Comparison of ENCODE assay signal across 8 mouse cellular contexts in genomic region chr10:81349146-81349545, GRCm38 (mm10). TPM values are rescaled to one million over a fixed set of nuclear protein-coding genes. Genes with fewer than 3 reads are reported as not detected.
DNase-seq lines count a peak whose midpoint lies in the region; ATAC-seq and TF ChIP-seq lines count a peak whose summit lies in the region.

No protein-coding gene starts in this region.

- ATAC-seq in hindbrain, embryonic 14.5 days (ENCODE audit: low FRiP score) = no peak
- peak; percentile 53 for ATAC-seq in liver, embryonic 11.5 days (replicated peaks; ENCODE audit: low FRiP score)
- no peak for ATAC-seq in neural tube, embryonic 13.5 days (ENCODE audit: low read depth)

- DNase-seq in lung, adult 18-20 months = peak; percentile 70 to 75
- no peak for DNase-seq in lung, postnatal 14 days
- no peak for DNase-seq in hindbrain, embryonic 14.5 days (ENCODE audit: low spot score)
- DNase-seq in liver, embryonic 11.5 days (ENCODE audit: low spot score) = no peak
- DNase-seq in ovary, adult 18-20 months (ENCODE audit: low spot score) = no peak
- no peak for DNase-seq in right cerebral cortex, postnatal 36 days (ENCODE audit: low spot score in 2 of 2)

- no peak for TF ChIP-seq POLR2A in cortical plate, adult 2 months (IDR thresholded peaks at IDR 0.05; ENCODE audit: extremely low read depth, insufficient read depth, low read length)

- H3K4me3 ChIP-seq in cortical plate, adult 2 months (ENCODE audit: insufficient read depth, low read length) = peak overlapping the region; percentile 48; the same call in 1 of the 2 replicates
- peak overlapping the region; percentile 61 for H3K4me3 ChIP-seq in hindbrain, embryonic 14.5 days (replicated peaks; ENCODE audit: low read length)
- peak overlapping the region; percentile 86 for H3K4me3 ChIP-seq in liver, embryonic 11.5 days (ENCODE audit: low read depth, low read length)
- H3K4me3 ChIP-seq in neural tube, embryonic 13.5 days = peak overlapping the region; percentile 66

- H3K4me2 ChIP-seq in hindbrain, embryonic 14.5 days (replicated peaks) = peak overlapping the region; percentile 89
- H3K4me2 ChIP-seq in liver, embryonic 11.5 days = peak overlapping the region; percentile 96
- H3K4me2 ChIP-seq in neural tube, embryonic 13.5 days = peak overlapping the region; percentile 85

- no peaks in the 10 kb centered on the region for H3K36me3 ChIP-seq in hindbrain, embryonic 14.5 days (replicated peaks; ENCODE audit: control insufficient read depth, insufficient read depth)
- peaks cover 4% of the 10 kb centered on the region; the same call in 1 of the 2 replicates for H3K36me3 ChIP-seq in liver, embryonic 11.5 days (ENCODE audit: control insufficient read depth, insufficient read depth, low read length)
- H3K36me3 ChIP-seq in neural tube, embryonic 13.5 days = no peaks in the 10 kb centered on the region

- H3K9me3 ChIP-seq in hindbrain, embryonic 14.5 days (ENCODE audit: control insufficient read depth, low read length) = no peaks in the 10 kb centered on the region
- no peaks in the 10 kb centered on the region for H3K9me3 ChIP-seq in liver, embryonic 11.5 days (ENCODE audit: control insufficient read depth, low read length)
- H3K9me3 ChIP-seq in neural tube, embryonic 13.5 days = no peaks in the 10 kb centered on the region

- no peak overlapping the region for H3K9ac ChIP-seq in hindbrain, embryonic 14.5 days
- peak overlapping the region; percentile 84 for H3K9ac ChIP-seq in liver, embryonic 11.5 days (ENCODE audit: low read depth, low read length)
- H3K9ac ChIP-seq in neural tube, embryonic 13.5 days = peak overlapping the region; percentile 80

- peaks cover 23% of the 10 kb centered on the region for H3K27me3 ChIP-seq in hindbrain, embryonic 14.5 days (ENCODE audit: control insufficient read depth, insufficient read depth, low read length)
- H3K27me3 ChIP-seq in liver, embryonic 11.5 days (replicated peaks; ENCODE audit: control insufficient read depth, insufficient read depth, low read length) = peaks cover 2% of the 10 kb centered on the region; the same call in 1 of the 2 replicates
- H3K27me3 ChIP-seq in neural tube, embryonic 13.5 days = peaks cover 31% of the 10 kb centered on the region

- no peak overlapping the region for H3K27ac ChIP-seq in cortical plate, adult 2 months (ENCODE audit: insufficient read depth, low read length)
- H3K27ac ChIP-seq in hindbrain, embryonic 14.5 days = no peak overlapping the region
- peak overlapping the region; percentile 87 for H3K27ac ChIP-seq in liver, embryonic 11.5 days (ENCODE audit: low read depth, low read length)
- H3K27ac ChIP-seq in neural tube, embryonic 13.5 days (replicated peaks) = no peak overlapping the region

- no peaks in the 10 kb centered on the region for H3K4me1 ChIP-seq in cortical plate, adult 2 months (ENCODE audit: control insufficient read depth, insufficient read depth, low read length)
- H3K4me1 ChIP-seq in hindbrain, embryonic 14.5 days (replicated peaks; ENCODE audit: control insufficient read depth, insufficient read depth, low read length) = peaks cover 10% of the 10 kb centered on the region; the same call in 1 of the 2 replicates
- peaks cover 56% of the 10 kb centered on the region for H3K4me1 ChIP-seq in liver, embryonic 11.5 days (replicated peaks; ENCODE audit: control insufficient read depth, insufficient read depth, low read length)
- peaks cover 30% of the 10 kb centered on the region for H3K4me1 ChIP-seq in neural tube, embryonic 13.5 days (replicated peaks)

- TF ChIP-seq CTCF in cortical plate, adult 2 months (IDR thresholded peaks at IDR 0.05; ENCODE audit: extremely low read depth, insufficient read depth, low read length) = no peak

- 10% methylated on average over 12 of the region's 12 CpGs for WGBS in hindbrain, embryonic 14.5 days
- WGBS in liver, embryonic 11.5 days = 4% methylated on average over 12 of the region's 12 CpGs
- WGBS in neural tube, embryonic 13.5 days = 4% methylated on average over 12 of the region's 12 CpGs

RNA-seq across cellular contexts. Expression of gene Hmg20b, which starts 1.1 kb away (rescaled TPM):
- polyA plus RNA-seq in cortical plate, adult 2 months (2012; rRNA removed) = 34.4 and 36.3 TPM in 2 replicates
- 29.0 and 34.0 TPM in 2 replicates for polyA plus RNA-seq in hindbrain, embryonic 14.5 days (2014; fragmentation: Nextera tagmentation; extraction: Ambion mirVana)
- polyA plus RNA-seq in liver, embryonic 11.5 days (2014; fragmentation: Nextera tagmentation; extraction: Ambion mirVana) = 68.6 and 69.2 TPM in 2 replicates
- 46.5 and 51.5 TPM in 2 replicates for polyA plus RNA-seq in neural tube, embryonic 13.5 days (2015; fragmentation: Nextera tagmentation; extraction: Ambion mirVana)

RNA-seq across cellular contexts. Expression of gene Gipc3, which starts 6.1 kb away (rescaled TPM):
- 1.2 and 1.4 TPM in 2 replicates for polyA plus RNA-seq in cortical plate, adult 2 months (2012; rRNA removed)
- polyA plus RNA-seq in hindbrain, embryonic 14.5 days (2014; fragmentation: Nextera tagmentation; extraction: Ambion mirVana) = not detected in 2 replicates
- polyA plus RNA-seq in liver, embryonic 11.5 days (2014; fragmentation: Nextera tagmentation; extraction: Ambion mirVana) = not detected in 2 replicates
- polyA plus RNA-seq in neural tube, embryonic 13.5 days (2015; fragmentation: Nextera tagmentation; extraction: Ambion mirVana) = not detected in 2 replicates

RNA-seq across cellular contexts. Expression of gene Mfsd12, which starts 8.1 kb away (rescaled TPM):
- polyA plus RNA-seq in cortical plate, adult 2 months (2012; rRNA removed) = 30.1 and 30.8 TPM in 2 replicates
- 7.8 and 10.0 TPM in 2 replicates for polyA plus RNA-seq in hindbrain, embryonic 14.5 days (2014; fragmentation: Nextera tagmentation; extraction: Ambion mirVana)
- 11.2 TPM in 2 replicates for polyA plus RNA-seq in liver, embryonic 11.5 days (2014; fragmentation: Nextera tagmentation; extraction: Ambion mirVana)
- polyA plus RNA-seq in neural tube, embryonic 13.5 days (2015; fragmentation: Nextera tagmentation; extraction: Ambion mirVana) = 16.5 and 17.8 TPM in 2 replicates

RNA-seq across cellular contexts. Expression of gene 4930404N11Rik, which starts 16.5 kb away (rescaled TPM):
- 0.45 and 0.52 TPM in 2 replicates for polyA plus RNA-seq in cortical plate, adult 2 months (2012; rRNA removed)
- 0.30 and 0.59 TPM in 2 replicates for polyA plus RNA-seq in hindbrain, embryonic 14.5 days (2014; fragmentation: Nextera tagmentation; extraction: Ambion mirVana)
- 0.64 and 0.68 TPM in 2 replicates for polyA plus RNA-seq in liver, embryonic 11.5 days (2014; fragmentation: Nextera tagmentation; extraction: Ambion mirVana)
- polyA plus RNA-seq in neural tube, embryonic 13.5 days (2015; fragmentation: Nextera tagmentation; extraction: Ambion mirVana) = 0.68 and 0.87 TPM in 2 replicates

RNA-seq across cellular contexts. Expression of gene Tbxa2r, which starts 20.6 kb away (rescaled TPM):
- 2.7 and 2.9 TPM in 2 replicates for polyA plus RNA-seq in cortical plate, adult 2 months (2012; rRNA removed)
- polyA plus RNA-seq in hindbrain, embryonic 14.5 days (2014; fragmentation: Nextera tagmentation; extraction: Ambion mirVana) = 4.3 and 5.4 TPM in 2 replicates
- polyA plus RNA-seq in liver, embryonic 11.5 days (2014; fragmentation: Nextera tagmentation; extraction: Ambion mirVana) = 7.8 and 7.9 TPM in 2 replicates
- polyA plus RNA-seq in neural tube, embryonic 13.5 days (2015; fragmentation: Nextera tagmentation; extraction: Ambion mirVana) = 4.5 and 4.8 TPM in 2 replicates

Comparison
In these comparisons a context has a peak if more than half of its experiments do, and no peak if none do; other contexts are left out.
1. DNase-seq: peak in lung, adult 18-20 months (2 of 2); none in lung, postnatal 14 days (single experiment), hindbrain, embryonic 14.5 days (single experiment), liver, embryonic 11.5 days (single experiment), ovary, adult 18-20 months (single experiment) and right cerebral cortex, postnatal 36 days (0 of 2).
2. Peak in every context shown above with its lines, with median percentiles within 50 percentile points of each other: H3K4me3 ChIP-seq and H3K4me2 ChIP-seq.